Mouse (Mus musculus): ENCODE measurements around the gene Cdk19. TPM values are rescaled to one million over a fixed set of nuclear protein-coding genes. Genes with fewer than 3 reads are reported as not detected.
A peak's percentile ranks its signal among the peaks of the same experiment; 100 is the strongest.

Cdk19 gene
- polyA plus RNA-seq, 1 experiment = 41.0 TPM

GRCm38 (mm10) chr10:40519586-40519985 lies 180.2 kb downstream of the Cdk19 start:
- Histone ChIP-seq H3K4me1 (ENCODE audit: control insufficient read depth, insufficient read depth, low read length) (peaks cover 3% of the 10 kb centered on the region), H3K27ac (ENCODE audit: insufficient read depth, low read length) (peak overlapping the region; percentile 76), H3K4me3 (ENCODE audit: insufficient read depth, low read length) (no peak overlapping the region)
- TF ChIP-seq CTCF (IDR thresholded peaks at IDR 0.05; ENCODE audit: extremely low read depth, insufficient read depth, low read length) (no peak), POLR2A (IDR thresholded peaks at IDR 0.05; ENCODE audit: extremely low read depth, insufficient read depth, low read length) (no peak)

- H3K27ac ChIP-seq (ENCODE audit: insufficient read depth, low read length) = peak overlapping the region; percentile 27
- no peak for TF ChIP-seq POLR2A (IDR thresholded peaks at IDR 0.05; ENCODE audit: extremely low read depth, insufficient read depth, low read length)
- no peak for TF ChIP-seq CTCF (IDR thresholded peaks at IDR 0.05; ENCODE audit: extremely low read depth, insufficient read depth, low read length)
- peaks cover 5% of the 10 kb centered on the region for H3K4me1 ChIP-seq (ENCODE audit: control insufficient read depth, insufficient read depth, low read length)
- no peak overlapping the region for H3K4me3 ChIP-seq (ENCODE audit: insufficient read depth, low read length)
Measured at GRCm38 (mm10) chr10:40521579-40521978, 182.2 kb downstream of the Cdk19 start.

GRCm38 (mm10) chr10:40523312-40523975 lies 184.1 kb downstream of the Cdk19 start:
- TF ChIP-seq POLR2A (IDR thresholded peaks at IDR 0.05; ENCODE audit: extremely low read depth, insufficient read depth, low read length) (no peak), CTCF (IDR thresholded peaks at IDR 0.05; ENCODE audit: extremely low read depth, insufficient read depth, low read length) (no peak)
- peak overlapping the region; percentile 85; the same call in 1 of the 2 replicates for H3K27ac ChIP-seq (ENCODE audit: insufficient read depth, low read length)
- no peak overlapping the region for H3K4me3 ChIP-seq (ENCODE audit: insufficient read depth, low read length)
- H3K4me1 ChIP-seq (ENCODE audit: control insufficient read depth, insufficient read depth, low read length) = peaks cover 5% of the 10 kb centered on the region

- Histone ChIP-seq H3K4me1 (ENCODE audit: control insufficient read depth, insufficient read depth, low read length) (peaks cover 2% of the 10 kb centered on the region; the same call in 1 of the 2 replicates), H3K4me3 (ENCODE audit: insufficient read depth, low read length) (no peak overlapping the region), H3K27ac (ENCODE audit: insufficient read depth, low read length) (peak overlapping the region; percentile 85)
- TF ChIP-seq POLR2A (IDR thresholded peaks at IDR 0.05; ENCODE audit: extremely low read depth, insufficient read depth, low read length) (no peak), CTCF (IDR thresholded peaks at IDR 0.05; ENCODE audit: extremely low read depth, insufficient read depth, low read length) (no peak)
Measured at GRCm38 (mm10) chr10:40524032-40524806, 184.9 kb downstream of the Cdk19 start.

GRCm38 (mm10) chr10:40524991-40525390 lies 185.6 kb downstream of the Cdk19 start:
- Histone ChIP-seq H3K4me3 (ENCODE audit: insufficient read depth, low read length) (no peak overlapping the region), H3K27ac (ENCODE audit: insufficient read depth, low read length) (no peak overlapping the region), H3K4me1 (ENCODE audit: control insufficient read depth, insufficient read depth, low read length) (peaks cover 2% of the 10 kb centered on the region; the same call in 1 of the 2 replicates)
- TF ChIP-seq POLR2A (IDR thresholded peaks at IDR 0.05; ENCODE audit: extremely low read depth, insufficient read depth, low read length) (no peak), CTCF (IDR thresholded peaks at IDR 0.05; ENCODE audit: extremely low read depth, insufficient read depth, low read length) (peak; percentile 35; the same call in 1 of the 2 replicates)

- Histone ChIP-seq H3K27ac (ENCODE audit: insufficient read depth, low read length) (no peak overlapping the region), H3K4me1 (ENCODE audit: control insufficient read depth, insufficient read depth, low read length) (peaks cover 2% of the 10 kb centered on the region; the same call in 1 of the 2 replicates)
- TF ChIP-seq POLR2A (IDR thresholded peaks at IDR 0.05; ENCODE audit: extremely low read depth, insufficient read depth, low read length) (no peak), CTCF (IDR thresholded peaks at IDR 0.05; ENCODE audit: extremely low read depth, insufficient read depth, low read length) (no peak)
Measured at GRCm38 (mm10) chr10:40525616-40526155, 186.3 kb downstream of the Cdk19 start.

GRCm38 (mm10) chr10:40526301-40526761 lies 187.0 kb downstream of the Cdk19 start:
- no peak for TF ChIP-seq CTCF (IDR thresholded peaks at IDR 0.05; ENCODE audit: extremely low read depth, insufficient read depth, low read length)
- Histone ChIP-seq H3K27ac (ENCODE audit: insufficient read depth, low read length) (no peak overlapping the region), H3K4me1 (ENCODE audit: control insufficient read depth, insufficient read depth, low read length) (peaks cover 2% of the 10 kb centered on the region; the same call in 1 of the 2 replicates), H3K4me3 (ENCODE audit: insufficient read depth, low read length) (no peak overlapping the region)

More at GRCm38 (mm10) chr10:40525616-40526155, 186.3 kb downstream of the Cdk19 start:
- H3K4me3 ChIP-seq (ENCODE audit: insufficient read depth, low read length) = no peak overlapping the region

- TF ChIP-seq CTCF (IDR thresholded peaks at IDR 0.05; ENCODE audit: extremely low read depth, insufficient read depth, low read length) (no peak), POLR2A (IDR thresholded peaks at IDR 0.05; ENCODE audit: extremely low read depth, insufficient read depth, low read length) (no peak)
- H3K27ac ChIP-seq (ENCODE audit: insufficient read depth, low read length) = no peak overlapping the region
Measured at GRCm38 (mm10) chr10:40526986-40527385, 187.6 kb downstream of the Cdk19 start.

GRCm38 (mm10) chr10:40527573-40527972 lies 188.2 kb downstream of the Cdk19 start:
- no peak for TF ChIP-seq POLR2A (IDR thresholded peaks at IDR 0.05; ENCODE audit: extremely low read depth, insufficient read depth, low read length)
- TF ChIP-seq CTCF (IDR thresholded peaks at IDR 0.05; ENCODE audit: extremely low read depth, insufficient read depth, low read length) = no peak
- no peak overlapping the region for H3K27ac ChIP-seq (ENCODE audit: insufficient read depth, low read length)
- H3K4me3 ChIP-seq (ENCODE audit: insufficient read depth, low read length) = no peak overlapping the region
- H3K4me1 ChIP-seq (ENCODE audit: control insufficient read depth, insufficient read depth, low read length) = peaks cover 2% of the 10 kb centered on the region; the same call in 1 of the 2 replicates

More at GRCm38 (mm10) chr10:40526986-40527385, 187.6 kb downstream of the Cdk19 start:
- Histone ChIP-seq H3K4me3 (ENCODE audit: insufficient read depth, low read length) (no peak overlapping the region), H3K4me1 (ENCODE audit: control insufficient read depth, insufficient read depth, low read length) (peaks cover 2% of the 10 kb centered on the region; the same call in 1 of the 2 replicates)
